Mouse (Mus musculus): ENCODE data around the gene Gk2. TPM values are rescaled to one million over a fixed set of nuclear protein-coding genes. Genes with fewer than 3 reads are reported as not detected.

Gene Gk2
- total RNA-seq, 2 experiments from 2014 or later, result not detected

Other genes starting within 250 kb of the Gk2 start
- gene Naa11, start 64.6 kb downstream of the Gk2 start, total RNA-seq (2021), result not detected